Mouse (Mus musculus) hindbrain, postnatal 0 days (tissue): ENCODE measurements around the gene Cnpy1. TPM values are rescaled to one million over a fixed set of nuclear protein-coding genes. Genes with fewer than 3 reads are reported as not detected.

ENCODE experiments used
- ATAC-seq: fragments of 200-750 bp; cut with Nextera tagmentation; 2 replicates; pipeline ENCODE4 v1.8.0; 2017; ENCODE audit warnings: mild to moderate bottlenecking, moderate TSS enrichment, moderate library complexity
- DNase-seq: peaks from one replicate; pipeline ENCODE4 v3.0.0-alpha.2; 2015; ENCODE audit warnings: low spot score
- H3K27ac ChIP-seq: fragments of 300-500 bp; sonication (generic); 2 replicates; pipeline ENCODE4 v1.5.1; 2014; ENCODE audit warnings: mild to moderate bottlenecking
- H3K27me3 ChIP-seq: fragments of 300-500 bp; sonication (generic); 2 replicates; pipeline ENCODE4 v1.6.1; 2014; ENCODE audit warnings: low read length, mixed read lengths; ENCODE audit not compliant: insufficient read depth
- H3K36me3 ChIP-seq: fragments of 300-500 bp; sonication (generic); 2 replicates; pipeline ENCODE4 v1.6.1; 2014; ENCODE audit warnings: low read length, mixed read lengths; ENCODE audit not compliant: insufficient read depth
- H3K4me1 ChIP-seq: fragments of 300-500 bp; sonication (generic); 2 replicates; pipeline ENCODE4 v1.6.1; 2014; ENCODE audit warnings: antibody characterized with exemption, low read length, mixed read lengths; ENCODE audit not compliant: insufficient read depth
- H3K4me2 ChIP-seq: fragments of 300-500 bp; sonication (generic); 2 replicates; pipeline ENCODE4 v1.6.1; 2014; ENCODE audit warnings: low read depth, mild to moderate bottlenecking, low read length, moderate library complexity, mixed read lengths
- H3K4me3 ChIP-seq: fragments of 300-500 bp; sonication (generic); 2 replicates; pipeline ENCODE4 v1.5.1; 2014; ENCODE audit warnings: low read length
- H3K9ac ChIP-seq: fragments of 300-500 bp; sonication (generic); replicated peaks from 2 replicates; pipeline ENCODE4 v1.6.1; 2014; ENCODE audit warnings: mild to moderate bottlenecking, low read length, moderate library complexity, mixed read lengths
- H3K9me3 ChIP-seq: fragments of 300-500 bp; sonication (generic); 2 replicates; pipeline ENCODE4 v1.6.1; 2016; ENCODE audit warnings: low read length, mixed read lengths
- CTCF ChIP-seq: IDR thresholded peaks from 2 replicates; pipeline ENCODE4 v1.5.1; 2016; ENCODE audit warnings: antibody characterized with exemption, control low read depth, low read depth
- WGBS: fragments of 180-500 bp; shearing (Covaris S2); extraction: QIAGEN DNeasy Blood & Tissue Kit; methylation state at CpG from one replicate; pipeline ENCODE4 v1.1.7; 2014; 5-methylcytosine and 5-hydroxymethylcytosine counted together
- polyA plus RNA-seq: library from polyadenylated mRNA; unstranded; fragments of >200 nt; fragmentation: Nextera tagmentation; extraction: Ambion mirVana; gene quantifications from 2 replicates; pipeline ENCODE4 v1.2.1, GENCODE M21; 2015
- total RNA-seq: library from RNA; depleted of rRNA; stranded (reverse); fragments of >200 nt; gene quantifications from 2 replicates; pipeline ENCODE4 v1.2.3, GENCODE M21; 2014

Cnpy1 gene
- total and polyA plus RNA-seq, 2 experiments from 2014 or later, result 31.7 to 45.6 TPM

- Histone ChIP-seq H3K36me3 (no peaks in the 10 kb centered on the region), H3K9ac (peak overlapping the region; percentile 76), H3K4me3 (peak overlapping the region; percentile 49), H3K9me3 (no peaks in the 10 kb centered on the region), H3K27me3 (peaks cover 27% of the 10 kb centered on the region), H3K4me2 (peak overlapping the region; percentile 62), H3K27ac (peak overlapping the region; percentile 86), H3K4me1 (no peaks in the 10 kb centered on the region)
- 2% methylated on average over 36 of the region's 36 CpGs for WGBS
- ATAC-seq (no peak), DNase-seq (no peak)
- TF ChIP-seq CTCF, result no peak
Observed at GRCm38 (mm10) chr5:28168253-28169165, 77.1 kb downstream of the Cnpy1 start.

GRCm38 (mm10) chr5:28167611-28168252 is 77.9 kb downstream of the Cnpy1 start:
- TF ChIP-seq CTCF, result no peak
- WGBS, result under 1% methylated on average over 29 of the region's 29 CpGs
- Histone ChIP-seq H3K9ac (peak overlapping the region; percentile 76), H3K4me3 (peak overlapping the region; percentile 49), H3K27ac (peak overlapping the region; percentile 86), H3K9me3 (no peaks in the 10 kb centered on the region), H3K4me2 (peak overlapping the region; percentile 62), H3K4me1 (no peaks in the 10 kb centered on the region), H3K27me3 (peaks cover 20% of the 10 kb centered on the region), H3K36me3 (no peaks in the 10 kb centered on the region)
- DNase-seq (no peak), ATAC-seq (no peak)

GRCm38 (mm10) chr5:28166256-28167231 is 79.1 kb downstream of the Cnpy1 start:
- H3K27me3 ChIP-seq, result peaks cover 24% of the 10 kb centered on the region
- no peak for TF ChIP-seq CTCF
- H3K9me3 ChIP-seq, result no peaks in the 10 kb centered on the region
- peak overlapping the region; percentile 86 for H3K27ac ChIP-seq
- under 1% methylated on average over 105 of the region's 111 CpGs for WGBS
- DNase-seq (peak; percentile 32), ATAC-seq (no peak)
- H3K4me2 ChIP-seq, result peak overlapping the region; percentile 62
- H3K9ac ChIP-seq, result peak overlapping the region; percentile 76
- H3K4me3 ChIP-seq, result peak overlapping the region; percentile 49
- no peaks in the 10 kb centered on the region for H3K36me3 ChIP-seq
- peaks cover 2% of the 10 kb centered on the region; the same call in 1 of the 2 replicates for H3K4me1 ChIP-seq

- peak within 1 kb of the TSS; percentile 76 for H3K9ac ChIP-seq
- under 1% methylated on average over 60 of the region's 113 CpGs for WGBS
- H3K27me3 ChIP-seq, result peaks cover 29% of the 10 kb centered on the region
Observed at GRCm38 (mm10) chr5:28165358-28166255, 80.0 kb downstream of the Cnpy1 start, which contains the start of gene En2. En2 (plus strand) TSS chr5:28165694.

GRCm38 (mm10) chr5:28163926-28164325 is 81.7 kb downstream of the Cnpy1 start:
- Histone ChIP-seq H3K4me1 (peaks cover 8% of the 10 kb centered on the region; the same call in 1 of the 2 replicates), H3K27me3 (peaks cover 35% of the 10 kb centered on the region), H3K4me2 (no peak overlapping the region), H3K4me3 (no peak overlapping the region), H3K27ac (no peak overlapping the region), H3K9ac (no peak overlapping the region), H3K36me3 (no peaks in the 10 kb centered on the region), H3K9me3 (no peaks in the 10 kb centered on the region)
- ATAC-seq, result no peak
- no peak for TF ChIP-seq CTCF
- WGBS, result 32% methylated on average over 1 of the region's 1 CpGs
- no peak for DNase-seq

More at GRCm38 (mm10) chr5:28165358-28166255, 80.0 kb downstream of the Cnpy1 start, which contains the start of gene En2:
- Histone ChIP-seq H3K4me3 (peak within 1 kb of the TSS; percentile 49), H3K4me1 (peaks cover 5% of the 10 kb centered on the region; the same call in 1 of the 2 replicates), H3K36me3 (no peaks in the 10 kb centered on the region), H3K27ac (peak within 1 kb of the TSS; percentile 86), H3K9me3 (no peaks in the 10 kb centered on the region), H3K4me2 (peak within 1 kb of the TSS; percentile 62)
- no peak for TF ChIP-seq CTCF
- DNase-seq, result peak; percentile 93
- ATAC-seq, result peak; percentile 90
